Mouse (Mus musculus): ENCODE measurements around the gene Tm7sf2. TPM values are rescaled to one million over a fixed set of nuclear protein-coding genes. Genes with fewer than 3 reads are reported as not detected.

Tm7sf2 gene
- polyA plus RNA-seq, 1 experiment from 2014 or later, result 44.3 TPM

DNA sequence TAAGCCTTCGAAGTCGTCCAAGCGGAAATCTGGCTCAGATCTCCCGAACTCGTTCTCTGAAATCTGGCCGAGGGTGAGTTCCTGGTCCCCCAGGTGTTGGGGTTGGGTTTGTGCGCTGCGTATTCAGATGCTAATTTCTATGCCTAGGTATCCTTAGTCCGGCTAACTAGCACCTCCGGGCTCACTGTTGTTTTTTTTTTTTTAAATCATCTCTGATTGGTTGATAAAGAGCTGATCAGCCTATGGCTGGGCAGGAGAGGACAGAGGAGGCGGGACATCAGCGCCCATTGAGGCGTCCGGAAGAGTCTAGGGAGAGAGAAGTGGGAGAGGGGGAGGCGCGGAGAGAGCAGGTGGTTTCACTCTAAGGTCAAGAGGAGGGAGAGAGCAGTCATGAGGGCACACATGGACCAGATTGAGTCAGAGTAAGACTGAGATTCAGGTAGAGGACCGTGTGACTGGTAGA lies 17.3 kb upstream of the Tm7sf2 start:
- Histone ChIP-seq H3K4me3 (peak overlapping the region; percentile 71), H3K9me3 (no peaks in the 10 kb centered on the region), H3K36me3 (peaks cover 41% of the 10 kb centered on the region), H3K27ac (no peak overlapping the region), H3K4me2 (replicated peaks) (peak overlapping the region; percentile 84), H3K9ac (peak overlapping the region; percentile 44; the same call in 1 of the 2 replicates), H3K27me3 (replicated peaks) (no peaks in the 10 kb centered on the region), H3K4me1 (peaks cover 22% of the 10 kb centered on the region)
- under 1% methylated on average over 17 of the region's 17 CpGs for WGBS
- ATAC-seq (ENCODE audit: low FRiP score, low read depth), result peak; percentile 86

DNA sequence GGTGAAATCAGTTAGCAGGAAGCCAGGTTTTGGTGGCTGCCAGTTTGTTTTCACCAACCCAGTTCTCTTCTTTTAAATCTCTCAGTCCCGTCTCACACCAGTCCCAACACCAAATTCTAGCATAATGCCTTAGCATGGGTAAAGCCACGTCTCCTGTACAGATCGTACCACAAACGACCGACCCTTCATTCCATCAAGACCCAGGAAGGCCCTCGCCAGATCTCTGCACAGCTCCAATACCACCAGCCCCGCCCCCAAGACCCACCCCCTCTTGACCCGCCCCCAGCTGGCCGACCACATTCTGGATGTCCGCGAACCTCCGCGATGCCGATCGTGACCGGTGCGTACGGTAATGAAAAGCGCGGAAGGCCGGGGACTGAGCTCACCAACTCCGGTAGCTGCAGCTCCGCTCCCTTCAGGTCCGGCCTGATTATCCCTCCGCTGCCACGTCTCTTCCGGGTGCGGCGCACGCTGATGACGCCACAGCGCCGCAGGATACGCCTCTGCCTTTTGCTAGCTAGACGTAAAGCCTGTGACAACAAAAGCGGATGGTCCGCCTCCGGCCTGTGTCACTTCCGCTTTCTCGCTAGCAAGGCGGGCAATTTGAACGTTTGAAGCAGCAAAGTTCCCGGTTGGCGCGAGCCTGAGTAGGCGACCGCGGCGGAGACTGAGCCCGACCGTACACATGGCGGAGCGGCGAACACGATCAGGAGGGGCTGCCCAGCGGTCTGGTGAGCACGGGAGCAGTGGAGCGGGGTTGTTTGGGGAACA lies 16.5 kb upstream of the Tm7sf2 start, which contains the start of the genes Zfpl1 and Cdca5:
Gene Zfpl1, minus strand, starts transcription at position 479 of the 771 bp plus-strand sequence.
Gene Cdca5, plus strand, starts transcription at position 506 of the 771 bp plus-strand sequence.
- peaks cover 41% of the 10 kb centered on the region for H3K36me3 ChIP-seq
- ATAC-seq (ENCODE audit: low FRiP score, low read depth), result peak; percentile 86
- no peaks in the 10 kb centered on the region for H3K27me3 ChIP-seq (replicated peaks)
- under 1% methylated on average over 58 of the region's 58 CpGs for whole genome bisulfite sequencing
- peak within 1 kb of the TSS; percentile 73 for H3K9ac ChIP-seq
- H3K4me2 ChIP-seq (replicated peaks), result peak within 1 kb of the TSS; percentile 84
- no peaks in the 10 kb centered on the region for H3K9me3 ChIP-seq
- peak within 1 kb of the TSS; percentile 71 for H3K4me3 ChIP-seq
- peaks cover 22% of the 10 kb centered on the region for H3K4me1 ChIP-seq
- H3K27ac ChIP-seq, result no peak within 1 kb of the TSS

DNA sequence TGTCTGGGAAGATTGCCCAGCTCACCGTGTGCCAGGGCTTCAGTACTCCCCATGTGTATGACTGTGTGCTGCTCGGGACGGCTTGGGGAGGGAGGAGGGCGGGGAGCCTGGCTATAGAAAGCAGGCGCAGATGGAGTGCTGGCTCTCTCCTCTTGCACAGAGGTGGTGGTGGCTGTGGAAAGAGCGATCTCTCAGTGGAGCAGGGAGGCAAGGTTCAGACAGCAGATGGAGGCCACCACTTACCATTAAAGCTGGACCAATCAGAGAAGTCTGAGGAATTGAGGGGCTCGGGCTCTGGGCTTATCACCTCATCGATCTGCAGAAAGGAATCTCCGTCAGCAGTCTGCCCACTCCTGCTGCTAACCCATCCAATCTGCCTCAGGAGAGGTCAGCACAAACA lies 14.0 kb upstream of the Tm7sf2 start, which contains the start of gene Gm28374:
Gene Gm28374, minus strand, starts transcription at position 101 of the 400 bp plus-strand sequence.
- H3K4me1 ChIP-seq, result peaks cover 22% of the 10 kb centered on the region
- peaks cover 29% of the 10 kb centered on the region for H3K36me3 ChIP-seq
- H3K4me3 ChIP-seq, result no peak within 1 kb of the TSS
- H3K27ac ChIP-seq, result no peak within 1 kb of the TSS
- no peaks in the 10 kb centered on the region for H3K9me3 ChIP-seq
- H3K27me3 ChIP-seq (replicated peaks), result no peaks in the 10 kb centered on the region
- 92% methylated on average over 9 of the region's 9 CpGs for WGBS
- H3K4me2 ChIP-seq (replicated peaks), result no peak within 1 kb of the TSS
- ATAC-seq (ENCODE audit: low FRiP score, low read depth), result no peak
- H3K9ac ChIP-seq, result no peak within 1 kb of the TSS

DNA sequence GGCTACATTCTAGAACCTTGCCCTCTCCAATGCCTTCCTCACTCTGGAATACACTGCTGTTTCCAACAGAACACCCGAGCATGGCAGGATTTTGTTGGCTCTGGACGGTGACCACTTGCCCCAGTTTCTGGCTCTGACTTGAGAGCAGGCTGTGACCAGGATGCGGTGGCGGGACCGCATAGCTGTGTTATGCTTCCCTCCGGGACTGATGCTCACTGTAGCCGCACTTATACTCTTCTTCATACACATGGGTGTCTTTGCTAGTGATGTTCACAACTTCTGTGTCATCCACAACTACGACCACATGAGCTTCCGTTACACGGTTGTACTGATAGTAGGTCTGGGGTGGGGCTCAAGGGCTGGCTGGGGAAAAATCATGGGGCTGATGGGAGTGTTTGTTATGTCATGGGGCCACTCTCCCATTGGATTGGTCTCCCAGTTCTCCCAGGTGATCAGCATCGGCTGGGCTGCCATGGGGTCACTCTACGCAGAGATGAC lies 11.9 kb upstream of the Tm7sf2 start, which contains the start of gene Tmem262:
Gene Tmem262, plus strand, starts transcription at position 51 of the 498 bp plus-strand sequence.
- H3K4me1 ChIP-seq, result peaks cover 19% of the 10 kb centered on the region
- no peak within 1 kb of the TSS for H3K9ac ChIP-seq
- 95% methylated on average over 12 of the region's 12 CpGs for WGBS
- H3K36me3 ChIP-seq, result peaks cover 27% of the 10 kb centered on the region
- no peak within 1 kb of the TSS for H3K4me3 ChIP-seq
- no peak within 1 kb of the TSS for H3K27ac ChIP-seq
- no peak for ATAC-seq (ENCODE audit: low FRiP score, low read depth)
- H3K27me3 ChIP-seq (replicated peaks), result no peaks in the 10 kb centered on the region
- H3K4me2 ChIP-seq (replicated peaks), result no peak within 1 kb of the TSS
- H3K9me3 ChIP-seq, result no peaks in the 10 kb centered on the region

GRCm38 (mm10) chr19:6076564-6077393 lies 8.6 kb upstream of the Tm7sf2 start, which contains the start of gene Vps51:
Vps51 (minus strand) TSS chr19:6077231.
- H3K9me3 ChIP-seq, result no peaks in the 10 kb centered on the region
- peaks cover 37% of the 10 kb centered on the region for H3K36me3 ChIP-seq
- H3K4me1 ChIP-seq, result peaks cover 8% of the 10 kb centered on the region
- peak; percentile 82 for ATAC-seq (ENCODE audit: low FRiP score, low read depth)
- H3K9ac ChIP-seq, result peak within 1 kb of the TSS; percentile 61
- 2% methylated on average over 33 of the region's 33 CpGs for WGBS
- H3K4me3 ChIP-seq, result peak within 1 kb of the TSS; percentile 69
- H3K4me2 ChIP-seq (replicated peaks), result peak within 1 kb of the TSS; percentile 92
- no peaks in the 10 kb centered on the region for H3K27me3 ChIP-seq (replicated peaks)
- H3K27ac ChIP-seq, result peak within 1 kb of the TSS; percentile 67; the same call in 1 of the 2 replicates

GRCm38 (mm10) chr19:6073889-6074288 lies 5.7 kb upstream of the Tm7sf2 start:
- no peaks in the 10 kb centered on the region for H3K9me3 ChIP-seq
- H3K9ac ChIP-seq, result no peak overlapping the region
- 93% methylated on average over 5 of the region's 5 CpGs for WGBS
- H3K27ac ChIP-seq, result no peak overlapping the region
- no peak for ATAC-seq (ENCODE audit: low FRiP score, low read depth)
- H3K4me1 ChIP-seq, result peaks cover 9% of the 10 kb centered on the region
- H3K27me3 ChIP-seq (replicated peaks), result no peaks in the 10 kb centered on the region
- H3K4me2 ChIP-seq (replicated peaks), result no peak overlapping the region
- peaks cover 49% of the 10 kb centered on the region for H3K36me3 ChIP-seq
- H3K4me3 ChIP-seq, result no peak overlapping the region

DNA sequence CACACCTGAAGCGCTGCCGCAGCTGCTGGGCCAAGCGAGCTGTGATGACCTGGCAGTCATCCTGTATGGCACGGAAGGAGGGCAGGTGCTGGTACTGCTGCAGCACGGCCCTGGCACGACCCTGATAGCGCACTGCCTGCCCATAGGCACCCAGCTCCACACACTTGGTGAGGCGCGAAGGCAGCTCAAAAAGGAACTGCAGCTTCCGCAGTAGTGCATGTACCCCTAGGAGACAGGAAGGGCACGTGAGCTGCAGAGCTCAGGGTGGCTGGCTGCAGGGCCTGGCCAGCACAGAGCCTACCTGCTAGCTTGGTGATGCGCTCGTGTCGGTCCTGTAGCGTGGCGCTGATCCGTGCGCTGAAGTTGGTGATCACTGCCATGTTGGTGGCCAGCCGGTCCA lies 3.1 kb upstream of the Tm7sf2 start:
- no peak overlapping the region for H3K4me2 ChIP-seq (replicated peaks)
- no peaks in the 10 kb centered on the region for H3K27me3 ChIP-seq (replicated peaks)
- H3K36me3 ChIP-seq, result peaks cover 54% of the 10 kb centered on the region
- H3K4me3 ChIP-seq, result no peak overlapping the region
- no peak for ATAC-seq (ENCODE audit: low FRiP score, low read depth)
- H3K4me1 ChIP-seq, result peaks cover 22% of the 10 kb centered on the region
- no peak overlapping the region for H3K9ac ChIP-seq
- H3K9me3 ChIP-seq, result no peaks in the 10 kb centered on the region
- H3K27ac ChIP-seq, result no peak overlapping the region
- WGBS, result 95% methylated on average over 19 of the region's 19 CpGs

DNA sequence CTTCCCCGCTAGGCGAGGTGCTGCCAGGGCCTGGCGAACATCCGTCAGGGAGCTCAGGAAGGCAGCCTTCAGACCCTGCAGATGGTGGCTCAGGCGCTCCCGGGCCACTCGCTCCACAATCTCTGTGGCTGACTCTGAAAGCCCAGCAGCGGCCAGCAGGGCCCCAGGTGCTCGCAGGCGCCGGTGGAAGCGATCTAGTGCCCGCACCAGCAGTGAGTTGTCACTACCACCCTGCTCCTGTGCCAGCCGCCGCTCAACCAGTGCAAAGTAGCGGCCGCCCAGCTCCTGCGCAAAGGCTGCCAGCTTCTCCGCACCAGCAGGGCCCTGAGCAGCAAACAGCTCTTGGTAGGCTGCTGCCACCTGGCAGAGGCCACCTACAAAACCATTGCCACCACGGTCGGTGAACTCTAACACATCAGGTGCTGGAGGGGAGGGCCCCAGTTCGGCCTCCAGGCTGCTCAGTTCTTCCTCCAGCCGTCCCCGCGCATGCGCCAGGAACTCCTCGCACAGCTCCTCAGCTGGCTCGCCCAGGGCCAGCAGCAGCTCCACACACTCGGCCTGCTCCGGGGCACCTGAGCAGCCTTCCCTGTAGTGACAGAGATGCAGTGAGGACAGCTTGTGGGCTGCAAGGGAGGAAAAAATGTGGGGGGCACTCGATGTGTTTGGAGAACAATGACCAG lies 2.5 kb upstream of the Tm7sf2 start:
- Histone ChIP-seq H3K4me3 (no peak overlapping the region), H3K27me3 (replicated peaks) (no peaks in the 10 kb centered on the region), H3K27ac (no peak overlapping the region), H3K9me3 (no peaks in the 10 kb centered on the region), H3K4me2 (replicated peaks) (no peak overlapping the region), H3K4me1 (peaks cover 23% of the 10 kb centered on the region), H3K36me3 (peaks cover 54% of the 10 kb centered on the region), H3K9ac (no peak overlapping the region)
- 93% methylated on average over 31 of the region's 31 CpGs for WGBS
- no peak for ATAC-seq (ENCODE audit: low FRiP score, low read depth)

DNA sequence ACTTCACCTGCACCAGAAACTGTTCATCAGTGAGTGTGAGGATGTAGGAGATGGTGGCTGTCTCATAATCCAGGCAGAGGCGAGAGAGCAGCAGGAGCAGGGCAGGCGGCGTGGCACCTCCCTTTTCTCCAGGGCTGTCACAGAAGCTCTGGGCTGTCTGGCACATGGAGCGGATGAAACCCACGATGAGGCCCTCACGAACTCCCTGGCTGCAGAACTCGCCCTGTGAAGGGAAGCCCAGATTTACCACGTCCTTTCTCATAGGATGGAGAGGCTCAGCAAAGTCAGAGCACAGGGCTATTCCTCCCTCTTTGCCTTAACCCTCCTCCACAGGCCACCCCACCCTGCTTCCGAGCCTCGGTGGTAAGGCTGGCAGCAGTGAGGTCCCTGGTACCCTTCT lies 1.7 kb upstream of the Tm7sf2 start:
- H3K9me3 ChIP-seq, result no peaks in the 10 kb centered on the region
- no peak for ATAC-seq (ENCODE audit: low FRiP score, low read depth)
- WGBS, result 94% methylated on average over 10 of the region's 10 CpGs
- H3K4me1 ChIP-seq, result peaks cover 25% of the 10 kb centered on the region
- no peak overlapping the region for H3K4me2 ChIP-seq (replicated peaks)
- H3K9ac ChIP-seq, result no peak overlapping the region
- no peaks in the 10 kb centered on the region for H3K27me3 ChIP-seq (replicated peaks)
- H3K27ac ChIP-seq, result no peak overlapping the region
- no peak overlapping the region for H3K4me3 ChIP-seq
- peaks cover 50% of the 10 kb centered on the region for H3K36me3 ChIP-seq

- H3K4me3 ChIP-seq, result no peak overlapping the region
- no peaks in the 10 kb centered on the region for H3K27me3 ChIP-seq (replicated peaks)
- no peak for ATAC-seq (ENCODE audit: low FRiP score, low read depth)
- 0 out of 2 replicates have a peak overlapping the region, but pooled peaks have one; percentile 93 for H3K4me2 ChIP-seq (replicated peaks)
- 79% methylated on average over 4 of the region's 4 CpGs for WGBS
- H3K27ac ChIP-seq, result no peak overlapping the region
- peaks cover 25% of the 10 kb centered on the region for H3K4me1 ChIP-seq
- peaks cover 47% of the 10 kb centered on the region for H3K36me3 ChIP-seq
- H3K9me3 ChIP-seq, result no peaks in the 10 kb centered on the region
- H3K9ac ChIP-seq, result no peak overlapping the region
These were observed 778 bp upstream of the Tm7sf2 start for GRCm38 (mm10) chr19:6068951-6069350.

DNA sequence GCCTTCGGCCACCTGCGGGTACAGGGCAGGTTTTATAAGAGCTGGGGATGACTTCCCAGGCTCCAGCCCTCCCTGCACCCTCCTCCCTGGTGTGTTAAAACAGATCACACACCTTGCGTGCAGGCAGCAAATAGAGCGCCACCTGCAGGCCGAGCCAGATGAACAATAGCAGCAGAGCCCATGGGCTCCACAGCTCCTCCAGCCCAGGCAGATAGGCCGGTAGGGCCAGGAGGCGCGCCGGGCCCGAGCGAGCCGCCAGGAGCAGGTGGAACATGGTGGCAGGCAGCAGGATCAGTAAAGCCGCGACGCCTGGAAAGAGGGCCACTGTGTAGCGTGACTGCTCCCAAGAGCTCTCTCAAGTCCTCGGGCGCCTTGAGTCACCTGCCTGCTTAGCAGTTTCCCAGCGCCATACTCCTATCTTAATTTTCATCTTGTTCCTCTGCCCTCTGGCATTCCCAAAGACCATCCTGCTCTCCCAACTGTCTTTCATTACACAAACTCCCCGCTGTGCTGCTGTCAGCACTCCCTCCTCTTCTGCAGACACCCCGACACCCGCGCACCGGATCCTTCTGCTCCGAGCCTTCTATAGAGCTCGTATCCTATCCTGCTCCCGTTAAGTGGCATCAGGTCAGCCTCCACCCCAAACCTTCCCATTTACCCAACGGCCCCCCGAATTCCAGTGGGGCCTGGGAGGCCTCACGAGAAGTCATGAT lies 1.0 kb downstream of the Tm7sf2 start:
- Histone ChIP-seq H3K9me3 (no peaks in the 10 kb centered on the region), H3K4me2 (replicated peaks) (peak overlapping the region; percentile 93), H3K4me1 (peaks cover 40% of the 10 kb centered on the region), H3K36me3 (peaks cover 34% of the 10 kb centered on the region), H3K27me3 (replicated peaks) (no peaks in the 10 kb centered on the region), H3K9ac (peak overlapping the region; percentile 64), H3K4me3 (peak overlapping the region; percentile 49), H3K27ac (peak overlapping the region; percentile 74)
- ATAC-seq (ENCODE audit: low FRiP score, low read depth), result peak; percentile 77
- WGBS, result under 1% methylated on average over 30 of the region's 30 CpGs
